Mouse (Mus musculus) left cerebral cortex, adult 11 months (tissue): Measurements from ENCODE around the gene Irf2bp2.
A peak's percentile ranks its signal among the peaks of the same experiment; 100 is the strongest.
"Not testable (repeated sequence)": the region's sequence is repeated elsewhere in the genome, so short reads cannot be mapped to it uniquely, and the experiment has no call there.

Experiments
- DNase-seq: peaks from one replicate; pipeline ENCODE4 v3.0.0; 2022; ENCODE audit warnings: low spot score

The Irf2bp2 gene

DNA sequence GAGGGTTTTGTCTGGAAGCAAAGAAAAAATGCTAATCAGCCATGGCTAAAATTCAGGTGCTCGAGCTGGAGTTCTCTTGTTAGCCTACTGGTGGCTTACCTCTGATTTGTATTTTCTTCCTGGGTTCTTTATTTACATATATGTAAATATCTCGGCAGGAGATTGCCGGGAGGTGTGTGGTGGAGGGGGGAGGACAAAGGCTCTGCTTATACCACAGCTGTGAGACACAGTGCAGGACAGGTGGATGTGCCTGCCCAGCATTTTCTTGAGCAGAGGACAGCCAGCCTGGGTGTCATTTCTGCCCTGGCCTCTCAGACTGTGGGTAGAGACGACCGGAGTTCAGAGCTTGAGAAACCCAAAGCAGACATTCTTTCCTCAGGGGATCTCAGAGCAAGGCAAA is 7.5 kb upstream of the Irf2bp2 start:
- DNase-seq = no peak

DNA sequence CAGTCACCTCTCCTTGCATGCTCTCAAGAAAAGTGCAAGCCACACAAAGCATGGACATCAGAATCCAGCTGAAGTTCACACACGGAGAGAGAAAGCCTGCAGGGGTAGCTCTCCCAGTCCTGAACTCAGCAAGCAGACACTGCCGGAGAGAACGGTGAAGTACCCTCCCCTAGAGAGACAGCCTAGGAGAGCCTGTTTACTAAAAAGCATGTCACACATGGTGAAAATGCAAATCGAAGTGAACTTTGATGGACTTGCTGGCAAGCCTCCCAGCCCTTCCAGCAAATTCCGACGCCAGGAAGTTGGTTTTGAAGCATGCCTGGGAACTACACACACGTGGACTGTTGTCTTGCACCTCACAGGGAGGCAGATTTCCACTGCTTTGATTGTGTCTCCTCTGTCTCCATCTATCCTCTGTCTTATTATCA is 7.0 kb upstream of the Irf2bp2 start:
- no peak for DNase-seq

- not testable (repeated sequence) for DNase-seq
Measured at GRCm38 (mm10) chr8:126600388-126600787, 6.6 kb upstream of the Irf2bp2 start.

- no peak for DNase-seq
Measured at GRCm38 (mm10) chr8:126599297-126599696, 5.5 kb upstream of the Irf2bp2 start.

- DNase-seq = no peak
Measured at GRCm38 (mm10) chr8:126598218-126598617, 4.4 kb upstream of the Irf2bp2 start.

GRCm38 (mm10) chr8:126596721-126597120 is 2.9 kb upstream of the Irf2bp2 start:
- DNase-seq = no peak

DNA sequence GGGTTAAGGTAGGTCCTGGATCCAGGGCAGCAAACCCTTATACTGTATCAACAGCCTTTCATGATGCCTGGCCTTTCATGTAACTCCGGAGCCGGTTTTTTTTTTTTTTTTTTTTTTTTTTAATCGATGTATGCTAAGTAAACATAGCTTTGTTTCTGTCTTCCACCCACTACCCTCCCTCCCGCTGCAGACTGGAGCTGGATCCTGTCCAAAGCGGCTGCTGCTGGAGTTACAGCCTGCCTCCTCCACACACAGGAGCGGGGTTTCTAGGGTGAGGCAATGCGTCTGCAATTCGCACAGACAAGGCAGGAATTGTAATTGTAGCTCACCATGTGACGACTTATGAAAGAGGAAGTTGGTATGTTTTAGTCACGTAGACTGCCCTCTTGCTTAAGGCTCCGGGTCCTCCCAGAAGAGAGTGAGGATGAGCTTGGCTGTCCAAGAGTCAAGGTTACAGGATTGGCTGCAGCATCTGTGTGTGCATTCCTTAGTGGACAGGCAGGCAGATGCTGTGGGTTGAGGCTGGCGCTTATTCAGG is 2.4 kb upstream of the Irf2bp2 start:
- DNase-seq = peak; percentile 84

GRCm38 (mm10) chr8:126595204-126596061 is 1.6 kb upstream of the Irf2bp2 start:
- no peak for DNase-seq

DNA sequence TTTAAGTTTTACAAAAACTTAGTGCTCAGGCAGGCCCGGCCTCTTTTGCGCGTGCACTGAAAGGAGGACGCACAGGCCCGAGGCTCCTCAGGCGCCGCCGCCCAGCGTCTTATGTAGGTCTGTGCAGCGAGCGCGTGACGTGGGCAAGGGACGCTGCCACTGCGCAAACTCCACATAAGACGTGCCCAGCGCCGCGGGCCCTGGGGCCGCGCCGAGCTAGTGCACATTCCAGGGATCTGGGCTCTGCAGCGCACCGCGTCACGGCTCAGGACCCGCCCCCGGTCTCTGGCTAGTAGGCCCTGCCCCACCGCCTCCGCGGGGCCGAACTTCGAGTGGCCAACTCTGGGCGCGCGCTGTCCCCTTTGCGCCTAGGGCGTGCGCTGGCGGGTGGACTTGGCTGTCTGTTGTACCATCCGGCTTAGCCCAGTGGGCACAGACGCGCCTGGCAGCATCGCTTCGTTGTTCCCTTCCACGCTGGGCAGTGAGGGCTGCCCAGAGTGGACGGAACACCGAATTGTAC is 755 bp upstream of the Irf2bp2 start:
- DNase-seq = peak; percentile 99

- DNase-seq = no peak
Measured at GRCm38 (mm10) chr8:126592771-126593571, 815 bp downstream of the Irf2bp2 start.

DNA sequence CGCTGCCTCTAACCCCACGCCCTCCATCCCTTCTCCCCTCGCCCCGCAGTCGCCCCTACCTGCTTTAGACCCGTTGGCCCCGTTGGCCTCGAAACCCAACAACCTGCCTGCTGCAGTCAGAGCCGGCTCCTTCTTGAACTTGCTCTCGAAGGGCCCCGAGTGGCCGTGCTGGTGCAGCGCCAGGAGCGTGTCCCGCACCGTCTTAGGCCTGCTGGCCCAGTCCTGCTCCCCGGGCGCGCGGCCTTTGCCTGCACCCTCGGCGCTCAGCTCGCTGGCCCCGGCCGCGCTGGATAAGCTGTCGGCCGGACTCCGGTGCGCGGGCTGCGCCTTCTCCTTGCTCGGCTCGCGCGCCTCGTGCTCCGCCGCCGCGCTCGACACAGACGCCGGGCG is 1.4 kb downstream of the Irf2bp2 start:
- DNase-seq = no peak

DNA sequence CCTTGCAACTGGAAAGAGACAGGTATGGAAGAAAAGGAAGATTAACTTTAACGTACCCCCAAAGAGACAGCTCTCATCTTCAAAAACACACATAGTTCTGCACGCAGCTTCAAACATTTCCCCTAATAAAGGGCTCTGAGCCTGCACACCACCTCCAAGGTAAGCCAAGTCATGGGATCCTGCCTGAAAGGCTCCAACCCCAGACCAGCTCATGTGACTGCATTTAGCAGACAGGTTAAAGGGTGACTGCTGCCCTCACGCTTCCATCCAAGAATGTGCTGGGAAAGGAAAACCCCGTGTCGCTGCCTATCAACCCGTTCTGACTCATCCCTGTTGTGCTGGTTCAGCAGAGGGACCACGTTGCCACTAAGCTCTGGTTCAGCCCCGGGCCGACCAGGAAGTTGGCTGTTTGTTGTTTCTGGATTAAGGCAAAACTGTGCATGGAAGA is 1.9 kb downstream of the Irf2bp2 start:
- no peak for DNase-seq

DNA sequence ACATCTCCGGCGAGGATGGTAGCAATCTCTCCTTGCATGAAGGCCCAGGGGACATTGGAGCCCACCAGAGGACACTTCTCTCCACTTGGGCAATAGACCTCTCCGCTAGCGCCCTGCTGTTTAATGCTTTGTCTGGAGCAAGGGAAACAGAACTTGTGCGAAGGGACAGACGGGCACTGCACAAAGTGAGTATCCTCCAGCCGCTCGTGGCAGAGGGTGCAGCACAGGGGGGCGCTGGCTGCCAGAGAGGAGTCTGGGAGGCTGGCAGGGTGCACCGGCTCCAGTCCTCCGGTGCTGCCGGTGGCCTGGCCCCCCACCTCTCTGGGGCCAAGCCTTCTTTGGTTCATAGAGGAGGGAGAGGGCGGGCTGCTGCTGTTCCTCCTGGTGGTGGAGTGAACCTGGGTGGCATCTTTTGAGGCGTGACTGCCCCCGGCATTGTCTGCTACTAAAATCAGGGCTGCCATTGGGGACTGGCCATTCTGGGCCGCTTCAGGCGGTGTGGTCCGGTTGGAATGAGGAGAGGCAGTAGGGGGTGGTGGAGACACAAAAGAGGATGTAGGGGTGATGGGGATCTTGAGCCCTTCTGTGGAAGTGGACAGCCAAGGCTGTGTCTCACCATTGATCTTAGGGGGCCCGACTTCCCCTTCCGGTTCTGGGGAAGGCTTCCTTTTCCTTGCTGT is 2.5 kb downstream of the Irf2bp2 start:
- no peak for DNase-seq

GRCm38 (mm10) chr8:126590599-126590998 is 3.2 kb downstream of the Irf2bp2 start:
- no peak for DNase-seq

- DNase-seq = no peak
Measured at GRCm38 (mm10) chr8:126590024-126590529, 3.7 kb downstream of the Irf2bp2 start.

- DNase-seq = no peak
Measured at GRCm38 (mm10) chr8:126589507-126590023, 4.2 kb downstream of the Irf2bp2 start.

DNA sequence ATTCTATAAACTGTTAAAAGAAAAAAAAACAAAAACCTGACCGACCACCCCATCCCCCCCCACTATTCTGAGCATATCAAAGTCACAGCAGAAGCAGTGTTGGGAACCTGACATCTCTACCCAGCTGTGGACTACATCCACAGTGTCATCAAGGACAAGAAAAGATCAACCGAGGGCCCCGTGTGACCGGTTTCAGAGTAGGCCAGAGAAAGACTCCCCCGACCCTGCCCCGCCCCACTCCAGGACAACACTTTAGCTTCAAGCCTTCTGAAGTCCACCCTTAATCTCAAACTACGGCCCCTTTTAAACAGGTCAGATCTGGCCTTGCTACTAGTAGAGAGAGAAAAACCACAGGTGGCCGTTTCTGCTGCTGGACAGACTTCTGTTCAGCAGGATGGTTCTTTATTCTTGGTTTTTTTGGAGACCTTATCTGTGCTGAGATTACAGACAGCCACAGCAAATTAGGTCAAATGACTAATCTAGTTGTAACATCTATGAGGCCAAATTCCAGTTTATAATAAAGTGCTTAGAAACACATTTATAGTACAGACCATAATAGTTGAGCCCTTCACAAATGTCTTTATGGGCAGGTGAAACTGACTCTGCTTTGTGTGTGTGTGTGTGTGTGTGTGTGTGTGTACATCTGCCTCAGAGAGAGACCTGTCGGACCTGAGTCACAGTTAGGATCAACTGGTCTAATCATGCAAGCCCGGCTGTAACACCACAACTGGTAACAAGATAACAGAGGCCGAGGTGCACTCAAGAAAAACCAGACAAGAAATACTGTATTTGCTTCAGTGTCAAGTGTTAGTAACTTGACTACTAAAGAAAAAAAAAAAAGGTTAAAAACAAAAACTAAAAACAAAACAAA is 4.9 kb downstream of the Irf2bp2 start:
- no peak for DNase-seq

DNA sequence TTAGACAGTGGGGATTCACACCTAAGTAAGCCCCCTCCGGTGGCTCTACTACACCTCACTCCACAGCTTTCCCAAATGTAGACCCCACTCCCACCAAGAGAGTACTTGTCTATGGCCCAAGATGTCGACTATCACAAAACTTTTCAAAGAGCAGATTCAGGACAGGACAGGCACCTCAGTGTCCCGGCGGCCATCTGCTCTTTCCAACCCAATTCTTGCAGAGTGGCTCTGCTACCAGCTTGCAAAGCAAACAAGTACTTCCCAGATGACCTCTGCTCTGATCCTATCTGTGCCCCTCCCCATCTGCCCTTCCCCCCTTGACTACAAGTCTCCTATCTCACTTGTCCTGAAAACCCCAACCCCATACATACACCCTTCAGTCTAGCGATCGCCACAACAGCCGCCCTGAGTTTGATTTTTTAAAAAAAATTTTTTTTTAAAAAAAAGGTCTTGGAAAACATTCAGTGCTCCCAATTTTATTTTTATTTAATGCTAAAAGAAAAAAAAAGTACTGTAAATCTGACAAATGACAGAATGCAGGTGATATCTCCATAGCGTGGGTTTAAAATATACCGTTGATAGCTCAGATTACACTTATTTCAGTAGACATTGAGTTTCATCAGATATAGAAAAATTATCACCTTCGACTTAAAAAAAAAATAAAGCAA is 5.8 kb downstream of the Irf2bp2 start:
- no peak for DNase-seq

GRCm38 (mm10) chr8:126586599-126587577 is 6.9 kb downstream of the Irf2bp2 start:
- DNase-seq = no peak
